Mouse (Mus musculus): ENCODE results near the gene Arhgap10.

DNA sequence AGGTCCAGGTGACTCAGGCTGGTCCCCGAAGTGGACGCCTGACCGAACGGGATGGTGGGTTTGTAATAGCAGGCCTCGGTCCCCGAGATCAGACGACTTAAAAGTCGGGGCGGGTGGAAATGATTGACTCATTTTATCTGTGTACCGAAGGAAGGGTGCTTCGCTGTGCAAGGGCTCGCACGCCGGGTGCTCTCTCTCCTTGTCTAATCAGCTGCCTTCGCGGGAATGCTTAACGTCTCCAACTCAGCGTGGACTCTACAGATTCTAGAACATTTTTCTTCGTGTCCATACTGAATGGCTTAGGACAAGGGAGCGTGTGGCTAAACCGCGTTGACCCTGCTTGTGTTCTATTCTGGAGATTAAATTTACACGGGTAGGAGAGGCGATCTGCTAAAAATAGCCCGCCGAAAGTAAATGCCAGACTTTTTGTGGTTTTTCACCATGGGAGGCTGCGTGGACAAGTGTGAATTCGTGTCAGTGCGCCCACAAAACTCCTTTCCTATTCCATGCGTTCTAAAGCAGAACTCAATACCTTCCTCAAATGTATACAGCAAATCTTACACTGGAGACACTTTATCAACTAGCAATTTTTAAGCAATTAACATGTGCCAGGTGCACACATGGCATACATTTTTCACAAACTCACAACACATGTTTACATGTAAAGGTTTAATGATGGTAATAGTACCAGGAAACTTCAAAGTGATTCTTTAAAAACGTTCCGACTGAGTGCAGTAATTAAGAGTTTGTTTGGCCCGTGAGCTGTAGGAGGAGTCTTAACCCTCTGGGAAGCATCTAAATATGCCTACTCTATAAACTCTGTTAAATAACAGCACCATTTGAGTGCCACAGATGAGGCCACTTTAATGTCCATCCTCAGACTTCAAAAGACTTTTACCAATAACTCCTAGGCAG lies 705 bp upstream of the Arhgap10 start:
- no peak for TF ChIP-seq CTCF (IDR thresholded peaks at IDR 0.05; ENCODE audit: low read depth)
- TF ChIP-seq EP300 (IDR thresholded peaks at IDR 0.05; ENCODE audit: low read depth) = no peak

Measured in liver, postnatal 0 days (tissue).